Mouse (Mus musculus) urinary bladder, postnatal 4 days (tissue): ENCODE data around the gene Pif1.

Source experiments
- DNase-seq, 2 experiments: peaks; one replicate each; pipeline ENCODE4 v3.0.0; 2021 to 2022; ENCODE audit warnings: low spot score in 2 of 2

Pif1 gene

GRCm38 (mm10) chr9:65592721-65593120 lies 5.8 kb downstream of the Pif1 start:
- no peak for DNase-seq

GRCm38 (mm10) chr9:65593596-65593995 lies 6.6 kb downstream of the Pif1 start:
- DNase-seq, result no peak

DNA sequence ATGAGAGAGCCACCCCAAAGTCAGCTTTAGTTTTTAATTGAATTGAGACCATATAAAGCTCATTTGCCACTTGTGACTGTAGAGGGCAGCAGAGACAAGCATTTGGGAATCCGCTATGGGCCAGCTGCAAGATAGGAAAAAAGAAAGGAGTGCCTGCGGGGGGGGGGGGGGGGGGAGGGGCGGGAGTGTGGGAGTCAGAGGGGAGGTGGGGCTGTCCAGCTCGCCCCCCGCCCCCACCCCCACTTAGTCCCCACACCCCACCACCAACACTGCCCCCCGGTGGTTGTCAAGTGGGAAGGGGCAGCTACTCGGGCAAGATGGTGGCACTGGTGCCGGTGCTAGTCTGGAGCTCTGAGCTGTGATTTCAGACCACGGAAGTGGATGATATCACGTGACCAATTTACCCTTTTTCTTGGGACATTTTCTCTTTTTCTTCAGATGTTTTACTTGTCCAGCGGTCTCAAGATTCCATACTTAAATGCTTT lies 11.8 kb downstream of the Pif1 start:
- peak in 1 of 2 experiments; percentile 28 for DNase-seq

DNA sequence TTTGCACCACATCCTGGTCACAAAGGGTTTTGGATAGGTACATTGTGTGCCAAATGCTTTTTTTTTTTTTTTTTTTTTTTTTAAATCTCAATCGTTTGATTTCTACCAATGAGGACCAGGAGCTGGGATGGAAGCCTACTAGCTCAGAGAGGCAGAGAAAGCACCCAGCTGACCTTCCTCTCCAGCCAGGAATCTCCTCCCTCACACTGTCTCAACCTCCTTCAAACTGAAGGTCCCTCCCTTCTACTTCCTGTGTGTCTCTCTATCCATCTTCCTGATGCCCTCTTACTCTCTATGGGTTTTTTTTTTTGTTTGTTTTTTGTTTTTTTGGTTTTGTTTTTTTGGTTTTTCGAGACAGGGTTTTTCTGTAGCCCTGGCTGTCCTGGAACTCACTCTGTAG lies 14.0 kb downstream of the Pif1 start:
- DNase-seq, result no peak

DNA sequence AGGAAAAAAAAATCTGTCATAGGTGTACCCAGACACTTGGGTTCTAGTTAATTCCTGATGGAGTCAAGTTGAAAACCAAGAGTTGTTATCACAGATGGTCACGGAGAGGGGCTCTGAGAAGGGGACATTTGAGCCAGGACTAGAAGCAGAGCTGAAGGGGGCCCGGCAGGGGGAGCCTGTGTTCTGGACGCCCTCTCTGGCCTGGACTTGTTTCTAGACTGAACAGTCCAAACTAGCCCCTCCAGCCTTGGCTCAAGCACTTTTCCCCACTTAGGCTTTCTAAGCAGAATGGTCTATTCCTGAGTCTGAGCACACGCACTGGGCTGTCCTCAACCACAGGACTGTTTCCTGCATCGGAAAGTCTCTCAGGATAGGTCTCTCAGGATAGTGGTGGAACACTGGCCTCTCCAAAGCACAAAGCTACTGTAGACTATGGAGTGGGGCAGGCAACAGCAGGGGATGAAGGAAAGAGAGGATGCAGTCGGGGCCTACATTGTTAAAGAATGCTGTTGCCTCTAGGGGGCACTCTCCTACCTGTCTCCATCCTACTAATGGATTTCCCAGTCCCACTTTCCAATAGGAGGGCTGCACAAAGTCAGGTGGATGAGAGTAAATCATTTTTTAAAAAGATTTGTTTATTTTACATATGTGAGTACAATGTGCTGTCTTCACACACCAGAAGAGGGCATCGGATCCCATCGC lies 16.6 kb downstream of the Pif1 start:
- DNase-seq, result no peak

GRCm38 (mm10) chr9:65605471-65606136 lies 18.6 kb downstream of the Pif1 start:
- peak; percentile 57 to 77 for DNase-seq

DNA sequence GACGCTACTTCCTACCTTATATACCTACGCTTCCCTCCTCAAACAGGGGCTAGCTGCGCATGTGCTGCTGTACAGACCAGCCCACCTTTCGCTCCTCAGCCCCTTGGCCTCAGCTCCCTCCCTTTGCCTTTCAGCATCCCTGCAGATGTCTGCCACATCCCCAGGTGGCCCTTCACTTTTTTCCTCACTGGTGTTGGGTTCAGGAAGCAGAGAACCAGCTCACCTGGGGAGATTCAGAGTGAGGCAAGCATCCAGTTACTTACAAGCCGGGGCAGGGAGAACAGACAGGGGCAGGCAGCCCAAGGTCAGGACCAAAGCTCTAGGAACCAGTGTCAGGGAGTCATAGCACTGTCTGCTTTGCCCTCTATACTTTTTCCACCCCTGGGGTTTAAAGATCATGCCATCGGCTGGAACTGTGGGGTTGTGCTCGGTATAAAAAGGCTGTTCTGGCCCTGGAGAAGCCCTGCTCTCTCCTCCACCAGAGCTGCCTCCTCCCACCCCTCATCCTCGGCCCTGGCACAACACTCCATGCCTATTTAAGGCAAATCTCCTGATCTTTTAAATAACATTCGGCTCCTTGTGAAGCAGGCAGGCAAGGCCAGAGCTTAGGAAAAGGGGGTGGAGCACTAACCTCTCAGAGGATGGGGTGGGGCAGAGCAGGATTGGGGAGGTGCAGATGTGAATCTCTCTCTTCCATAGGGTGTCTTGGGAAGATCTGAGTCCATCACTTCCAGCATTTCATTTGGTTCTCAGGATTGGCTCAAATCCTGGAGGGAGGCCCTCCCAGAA lies 19.6 kb downstream of the Pif1 start:
- DNase-seq, result no peak

DNA sequence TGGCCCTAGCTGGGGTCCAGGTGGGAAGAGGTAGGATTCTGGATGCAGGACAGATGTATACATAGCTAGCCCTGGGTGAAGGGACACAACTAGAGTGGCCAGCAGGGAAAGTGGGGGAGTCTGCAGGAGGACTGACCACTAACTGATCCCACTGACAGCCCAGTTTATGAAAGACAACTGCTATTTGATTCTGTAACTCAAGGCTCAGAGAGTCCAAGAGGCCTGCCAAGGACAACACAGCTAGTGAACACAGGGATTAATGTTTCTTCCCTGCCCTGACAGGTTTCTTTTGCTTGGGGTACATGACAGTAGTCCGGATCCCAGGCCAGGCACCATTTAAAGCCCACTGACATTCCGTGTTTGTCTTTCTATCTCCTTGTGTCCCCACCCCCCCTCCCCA lies 20.2 kb downstream of the Pif1 start:
- no peak for DNase-seq

- DNase-seq, result no peak
Measured at GRCm38 (mm10) chr9:65611969-65612486, 25.1 kb downstream of the Pif1 start.

GRCm38 (mm10) chr9:65613098-65613497 lies 26.1 kb downstream of the Pif1 start:
- DNase-seq, result no peak

DNA sequence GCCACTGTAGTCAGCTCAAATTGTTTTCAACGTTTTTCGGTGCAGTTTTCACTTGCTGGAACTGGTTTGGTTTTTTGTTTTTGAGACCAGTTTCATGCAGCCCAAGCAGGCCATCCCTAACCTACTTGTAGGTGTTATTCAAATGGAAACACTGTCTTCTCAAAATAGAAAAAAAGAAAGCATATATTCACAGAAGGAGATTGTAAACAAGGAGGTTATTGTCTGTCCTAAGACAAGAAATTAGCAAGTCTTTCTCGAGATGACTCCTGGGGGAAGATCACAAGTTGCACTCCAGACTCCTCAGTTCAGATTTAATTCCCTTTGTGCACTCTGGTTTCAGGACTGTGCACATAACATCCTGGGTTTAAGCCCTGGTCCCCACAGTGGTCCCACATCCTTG lies 32.4 kb downstream of the Pif1 start:
- no peak for DNase-seq

- DNase-seq, result no peak
Measured at GRCm38 (mm10) chr9:65621196-65621595, 34.2 kb downstream of the Pif1 start.

- DNase-seq, result no peak
Measured at GRCm38 (mm10) chr9:65621666-65622065, 34.7 kb downstream of the Pif1 start.

DNA sequence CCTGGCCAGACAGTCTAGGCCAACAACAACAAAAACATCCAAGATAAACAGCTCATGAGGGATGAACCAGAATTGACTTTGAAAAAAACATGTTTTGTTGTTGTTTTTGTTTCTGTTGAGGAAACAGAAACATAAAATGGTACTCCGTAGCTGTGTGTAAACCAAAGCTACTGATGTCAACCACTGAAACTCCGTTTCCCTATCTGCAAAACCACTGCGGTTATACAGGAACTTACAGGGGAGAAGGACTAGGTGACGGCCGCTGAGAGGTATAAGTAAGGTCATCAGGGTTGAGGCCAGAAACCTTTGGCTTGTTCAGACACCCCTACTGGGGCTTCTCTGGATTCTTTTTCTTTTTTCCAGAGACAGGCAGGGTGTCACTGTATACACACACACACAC lies 35.9 kb downstream of the Pif1 start:
- no peak for DNase-seq

DNA sequence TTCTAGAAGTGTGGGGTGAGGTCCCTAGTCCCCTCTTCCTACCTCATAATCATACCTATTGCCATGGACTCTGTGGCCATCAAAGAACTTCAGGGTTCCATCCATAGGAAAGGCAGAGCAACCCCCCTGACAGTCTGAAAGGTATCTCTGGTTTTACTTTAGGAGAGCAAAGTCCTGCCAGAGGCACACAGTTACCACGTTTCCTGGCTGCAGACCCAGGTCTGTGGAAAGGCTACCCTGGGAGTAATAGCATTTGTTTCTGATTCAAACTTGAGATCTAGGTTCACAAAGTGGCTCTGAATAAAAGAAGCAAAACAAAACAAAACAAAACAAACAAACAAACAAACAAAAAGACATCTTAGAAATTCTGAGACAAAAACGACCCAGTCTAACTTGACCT lies 37.3 kb downstream of the Pif1 start:
- DNase-seq, result no peak

GRCm38 (mm10) chr9:65629025-65629766 lies 42.2 kb downstream of the Pif1 start, which contains the start of gene Rbpms2:
Gene Rbpms2, plus strand, starts transcription at chr9:65629648.
- DNase-seq, result no peak

DNA sequence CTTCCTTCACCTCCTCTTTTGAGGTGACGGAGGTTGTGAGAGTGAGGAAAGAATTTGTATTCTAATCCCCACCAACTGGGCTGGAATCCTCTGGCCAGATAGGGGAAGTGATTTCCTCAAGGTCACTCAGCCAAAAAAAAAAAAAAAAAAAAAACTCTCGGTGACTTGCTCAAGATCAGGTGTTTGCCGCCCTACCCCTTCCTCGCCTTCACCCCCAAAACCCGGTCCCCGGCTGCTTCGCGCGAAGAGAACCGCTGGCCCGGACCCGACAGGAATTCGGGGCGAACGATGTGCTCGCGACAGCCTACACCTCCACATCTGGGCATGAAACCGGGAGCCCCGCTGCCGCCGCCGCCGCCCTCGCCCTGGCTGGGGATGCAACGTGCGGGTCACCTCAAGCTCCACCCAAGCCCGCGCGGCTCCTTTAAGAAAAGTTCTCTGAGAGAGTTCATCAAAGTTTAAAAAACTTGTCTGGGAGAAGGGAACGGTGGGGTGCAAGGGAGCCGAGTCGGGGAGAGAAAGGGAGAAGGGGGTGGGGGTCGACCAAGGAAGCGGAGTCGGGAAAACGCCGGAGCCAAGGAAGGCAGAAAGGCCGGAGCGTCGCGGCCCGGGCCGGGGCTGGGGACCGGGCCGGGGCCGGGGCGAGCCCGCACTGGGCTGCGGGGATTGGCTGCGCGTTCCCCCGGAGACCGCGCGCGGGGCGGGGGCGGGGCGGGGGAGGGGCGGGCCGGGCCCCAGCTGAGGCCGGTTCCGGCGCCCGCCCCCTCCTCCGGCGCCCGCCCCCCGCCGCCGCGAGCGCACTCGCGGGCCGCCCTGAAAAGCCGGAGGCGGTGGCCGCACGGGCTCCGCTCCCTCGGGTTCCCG lies 43.0 kb downstream of the Pif1 start:
- DNase-seq, result peak; percentile 64 to 65

- peak in 1 of 2 experiments; percentile 36 for DNase-seq
Measured at GRCm38 (mm10) chr9:65630631-65631353, 43.8 kb downstream of the Pif1 start.

GRCm38 (mm10) chr9:65631354-65632021 lies 44.5 kb downstream of the Pif1 start:
- no peak for DNase-seq
